Mouse (Mus musculus) forebrain, embryonic 14.5 days (tissue): ENCODE measurements around the gene Tppp3. TPM values are rescaled to one million over a fixed set of nuclear protein-coding genes. Genes with fewer than 3 reads are reported as not detected.

Experiments used
- ATAC-seq: fragments of 200-750 bp; cut with Nextera tagmentation; 2 replicates; pipeline ENCODE4 v1.8.0; 2017; ENCODE audit warnings: mild to moderate bottlenecking, moderate library complexity
- DNase-seq: peaks from one replicate; pipeline ENCODE4 v3.0.0-alpha.2; 2015; ENCODE audit warnings: low spot score
- H3K27ac ChIP-seq: fragments of 300-500 bp; sonication (generic); 2 replicates; pipeline ENCODE4 v1.5.1; 2014; ENCODE audit warnings: low read depth, mild to moderate bottlenecking, control low read depth, low read length, moderate library complexity
- H3K27me3 ChIP-seq: fragments of 300-500 bp; sonication (generic); replicated peaks from 2 replicates; pipeline ENCODE4 v1.6.1; 2014; ENCODE audit warnings: low read length, control low read depth, mixed read lengths; ENCODE audit not compliant: control insufficient read depth, insufficient read depth
- H3K36me3 ChIP-seq: fragments of 300-500 bp; sonication (generic); 2 replicates; pipeline ENCODE4 v1.6.1; 2014; ENCODE audit warnings: low read length, control low read depth; ENCODE audit not compliant: control insufficient read depth, insufficient read depth
- H3K4me1 ChIP-seq: fragments of 300-500 bp; sonication (generic); 2 replicates; pipeline ENCODE4 v1.6.1; 2014; ENCODE audit warnings: antibody characterized with exemption, low read length, control low read depth; ENCODE audit not compliant: control insufficient read depth, insufficient read depth
- H3K4me2 ChIP-seq: fragments of 300-500 bp; sonication (generic); 2 replicates; pipeline ENCODE4 v1.6.1; 2014; ENCODE audit warnings: mild to moderate bottlenecking, control low read depth, low read length
- H3K4me3 ChIP-seq: fragments of 300-500 bp; sonication (generic); 2 replicates; pipeline ENCODE4 v1.5.1; 2014; ENCODE audit warnings: low read depth, low read length, control low read depth
- H3K9ac ChIP-seq: fragments of 300-500 bp; sonication (generic); 2 replicates; pipeline ENCODE4 v1.6.1; 2014; ENCODE audit warnings: mild to moderate bottlenecking, low read length, control low read depth, moderate library complexity
- H3K9me3 ChIP-seq: fragments of 300-500 bp; sonication (generic); replicated peaks from 2 replicates; pipeline ENCODE4 v1.6.1; 2016; ENCODE audit warnings: low read length, control low read depth, mixed read lengths; ENCODE audit not compliant: control insufficient read depth
- WGBS: fragments of 180-500 bp; shearing (Covaris S2); extraction: QIAGEN DNeasy Blood & Tissue Kit; methylation state at CpG from one replicate; pipeline ENCODE4 v1.1.7; 2014; 5-methylcytosine and 5-hydroxymethylcytosine counted together
- polyA plus RNA-seq: library from polyadenylated mRNA; unstranded; fragments of >200 nt; fragmentation: Nextera tagmentation; extraction: Ambion mirVana; gene quantifications from 2 replicates; pipeline ENCODE4 v1.2.1, GENCODE M21; 2014

The Tppp3 gene
- polyA plus RNA-seq, 1 experiment from 2014 or later, result 49.2 TPM

- Histone ChIP-seq H3K36me3 (no peaks in the 10 kb centered on the region), H3K4me1 (peaks cover 30% of the 10 kb centered on the region), H3K4me2 (no peak overlapping the region), H3K9me3 (no peaks in the 10 kb centered on the region), H3K4me3 (no peak overlapping the region), H3K9ac (no peak overlapping the region), H3K27me3 (0 out of 2 replicates have a peak, but pooled peaks cover 4% of the 10 kb centered on the region), H3K27ac (no peak overlapping the region)
- WGBS, result 53% methylated on average over 9 of the region's 9 CpGs
- DNase-seq, result no peak
- no peak for ATAC-seq
These were observed 1.7 kb upstream of the Tppp3 start for GRCm38 (mm10) chr8:105472983-105473382.

- H3K4me3 ChIP-seq, result no peak overlapping the region
- no peaks in the 10 kb centered on the region for H3K9me3 ChIP-seq
- 0 out of 2 replicates have a peak, but pooled peaks cover 4% of the 10 kb centered on the region for H3K27me3 ChIP-seq
- ATAC-seq, result no peak
- no peak for DNase-seq
- peaks cover 30% of the 10 kb centered on the region for H3K4me1 ChIP-seq
- 25% methylated on average over 23 of the region's 23 CpGs for WGBS
- no peak overlapping the region for H3K4me2 ChIP-seq
- no peak overlapping the region for H3K9ac ChIP-seq
- no peaks in the 10 kb centered on the region for H3K36me3 ChIP-seq
- H3K27ac ChIP-seq, result no peak overlapping the region
These were observed 1.1 kb upstream of the Tppp3 start for GRCm38 (mm10) chr8:105472414-105472932.

GRCm38 (mm10) chr8:105470681-105471313 is 529 bp downstream of the Tppp3 start:
- DNase-seq (no peak), ATAC-seq (no peak; the same call in 1 of the 2 replicates)
- H3K27me3 ChIP-seq, result 0 out of 2 replicates have a peak, but pooled peaks cover 4% of the 10 kb centered on the region
- WGBS, result 21% methylated on average over 11 of the region's 11 CpGs
- peak overlapping the region; percentile 31 for H3K4me3 ChIP-seq
- peaks cover 30% of the 10 kb centered on the region for H3K4me1 ChIP-seq
- H3K36me3 ChIP-seq, result no peaks in the 10 kb centered on the region
- peak overlapping the region; percentile 60 for H3K27ac ChIP-seq
- peak overlapping the region; percentile 61 for H3K9ac ChIP-seq
- peak overlapping the region; percentile 59 for H3K4me2 ChIP-seq
- no peaks in the 10 kb centered on the region for H3K9me3 ChIP-seq

GRCm38 (mm10) chr8:105470262-105470661 is 1.1 kb downstream of the Tppp3 start:
- Histone ChIP-seq H3K4me3 (peak overlapping the region; percentile 31; the same call in 1 of the 2 replicates), H3K9me3 (no peaks in the 10 kb centered on the region), H3K36me3 (no peaks in the 10 kb centered on the region), H3K4me1 (peaks cover 30% of the 10 kb centered on the region), H3K27me3 (0 out of 2 replicates have a peak, but pooled peaks cover 4% of the 10 kb centered on the region), H3K27ac (no peak overlapping the region), H3K9ac (no peak overlapping the region; the same call in 1 of the 2 replicates), H3K4me2 (peak overlapping the region; percentile 59)
- no peak for ATAC-seq
- WGBS, result 81% methylated on average over 5 of the region's 5 CpGs
- no peak for DNase-seq

GRCm38 (mm10) chr8:105469816-105470215 is 1.5 kb downstream of the Tppp3 start:
- no peak for ATAC-seq

GRCm38 (mm10) chr8:105469041-105469695 is 2.2 kb downstream of the Tppp3 start:
- peaks cover 26% of the 10 kb centered on the region for H3K4me1 ChIP-seq
- H3K9ac ChIP-seq, result no peak overlapping the region
- H3K36me3 ChIP-seq, result no peaks in the 10 kb centered on the region
- peak overlapping the region; percentile 59; the same call in 1 of the 2 replicates for H3K4me2 ChIP-seq
- ATAC-seq (peak; percentile 22; the same call in 1 of the 2 replicates), DNase-seq (peak; percentile 63)
- H3K27me3 ChIP-seq, result 0 out of 2 replicates have a peak, but pooled peaks cover 4% of the 10 kb centered on the region
- 33% methylated on average over 6 of the region's 6 CpGs for WGBS
- peak overlapping the region; percentile 27; the same call in 1 of the 2 replicates for H3K27ac ChIP-seq
- H3K4me3 ChIP-seq, result no peak overlapping the region
- H3K9me3 ChIP-seq, result no peaks in the 10 kb centered on the region

More at GRCm38 (mm10) chr8:105469816-105470215, 1.5 kb downstream of the Tppp3 start:
- no peak overlapping the region for H3K4me3 ChIP-seq
- no peak for DNase-seq
- H3K4me2 ChIP-seq, result peak overlapping the region; percentile 59
- H3K4me1 ChIP-seq, result peaks cover 30% of the 10 kb centered on the region
- no peaks in the 10 kb centered on the region for H3K36me3 ChIP-seq
- H3K9me3 ChIP-seq, result no peaks in the 10 kb centered on the region
- H3K27me3 ChIP-seq, result 0 out of 2 replicates have a peak, but pooled peaks cover 4% of the 10 kb centered on the region
- 0 out of 2 replicates have a peak overlapping the region, but pooled peaks have one; percentile 27 for H3K27ac ChIP-seq
- H3K9ac ChIP-seq, result no peak overlapping the region
- 91% methylated on average over 5 of the region's 5 CpGs for WGBS

GRCm38 (mm10) chr8:105468002-105468720 is 3.2 kb downstream of the Tppp3 start:
- H3K36me3 ChIP-seq, result no peaks in the 10 kb centered on the region
- no peak overlapping the region for H3K4me3 ChIP-seq
- H3K9ac ChIP-seq, result no peak overlapping the region
- H3K27ac ChIP-seq, result 0 out of 2 replicates have a peak overlapping the region, but pooled peaks have one; percentile 31
- DNase-seq (no peak), ATAC-seq (no peak)
- peaks cover 21% of the 10 kb centered on the region for H3K4me1 ChIP-seq
- 0 out of 2 replicates have a peak, but pooled peaks cover 4% of the 10 kb centered on the region for H3K27me3 ChIP-seq
- H3K9me3 ChIP-seq, result no peaks in the 10 kb centered on the region
- WGBS, result 93% methylated on average over 27 of the region's 27 CpGs
- H3K4me2 ChIP-seq, result no peak overlapping the region

- Histone ChIP-seq H3K27me3 (0 out of 2 replicates have a peak, but pooled peaks cover 2% of the 10 kb centered on the region), H3K4me1 (peaks cover 21% of the 10 kb centered on the region), H3K4me2 (no peak overlapping the region), H3K27ac (peak overlapping the region; percentile 31; the same call in 1 of the 2 replicates), H3K9me3 (no peaks in the 10 kb centered on the region), H3K4me3 (no peak overlapping the region), H3K9ac (no peak overlapping the region), H3K36me3 (no peaks in the 10 kb centered on the region)
- no peak for ATAC-seq
- DNase-seq, result no peak
- 90% methylated on average over 10 of the region's 10 CpGs for WGBS
These were observed 3.8 kb downstream of the Tppp3 start for GRCm38 (mm10) chr8:105467396-105467985.
